Mouse (Mus musculus) ES-Bruce4 (cell line): ENCODE results near the gene Mylk. TPM values are rescaled to one million over a fixed set of nuclear protein-coding genes. Genes with fewer than 3 reads are reported as not detected.

Source experiments
- H3K27ac ChIP-seq: 2 replicates; pipeline ENCODE4 v1.5.1; 2012; ENCODE audit warnings: low read length, inconsistent platforms; ENCODE audit not compliant: insufficient read depth
- H3K27me3 ChIP-seq: 2 replicates; pipeline ENCODE4 v1.6.1; 2012; ENCODE audit warnings: mild to moderate bottlenecking, low read length, inconsistent platforms; ENCODE audit not compliant: control insufficient read depth, poor library complexity, insufficient read depth, severe bottlenecking
- H3K36me3 ChIP-seq: 2 replicates; pipeline ENCODE4 v1.6.1; 2012; ENCODE audit warnings: inconsistent platforms, mild to moderate bottlenecking, low read length, moderate library complexity; ENCODE audit not compliant: control insufficient read depth, poor library complexity, insufficient read depth, severe bottlenecking
- H3K4me1 ChIP-seq: one replicate; pipeline ENCODE4 v1.8.1; 2011; ENCODE audit warnings: low read length; ENCODE audit not compliant: control insufficient read depth, insufficient read depth
- H3K4me3 ChIP-seq: 2 replicates; pipeline ENCODE4 v1.5.1; 2011; ENCODE audit warnings: low read depth, mild to moderate bottlenecking, low read length
- H3K9ac ChIP-seq: 2 replicates; pipeline ENCODE4 v1.6.1; 2012; ENCODE audit warnings: low read depth, mild to moderate bottlenecking, inconsistent platforms; ENCODE audit not compliant: poor library complexity, severe bottlenecking
- H3K9me3 ChIP-seq: replicated peaks from 2 replicates; pipeline ENCODE4 v1.6.1; 2012; ENCODE audit warnings: mild to moderate bottlenecking, low read length, inconsistent platforms; ENCODE audit not compliant: control insufficient read depth, poor library complexity, insufficient read depth, severe bottlenecking
- CTCF ChIP-seq: IDR thresholded peaks from one replicate; pipeline ENCODE4 v1.8.1; 2011; ENCODE audit warnings: low read depth, low read length
- EP300 ChIP-seq: IDR thresholded peaks from 2 replicates; pipeline ENCODE4 v1.6.1; 2011; ENCODE audit warnings: low read depth, low read length; ENCODE audit not compliant: insufficient read depth
- POLR2A ChIP-seq: IDR thresholded peaks from one replicate; pipeline ENCODE4 v1.8.1; 2011; ENCODE audit warnings: low read length; ENCODE audit not compliant: insufficient read depth
- polyA plus RNA-seq: library from polyadenylated mRNA; stranded (reverse); fragments of >200 nt; gene quantifications from 2 replicates; pipeline ENCODE4 v1.2.4, GENCODE M21; 2011; ENCODE audit warnings: low read depth; ENCODE audit not compliant: missing spikeins, insufficient read depth, insufficient read length

Gene Mylk
- polyA plus RNA-seq, 1 experiment = 1.4 TPM

GRCm38 (mm10) chr16:34748081-34748720 is 3.2 kb downstream of the Mylk start:
- Histone ChIP-seq H3K9me3 (no peaks in the 10 kb centered on the region), H3K27ac (no peak overlapping the region), H3K27me3 (peaks cover 4% of the 10 kb centered on the region; the same call in 1 of the 2 replicates), H3K9ac (no peak overlapping the region), H3K4me3 (no peak overlapping the region), H3K4me1 (peaks cover 2% of the 10 kb centered on the region), H3K36me3 (no peaks in the 10 kb centered on the region)
- no peak for TF ChIP-seq CTCF
- no peak for TF ChIP-seq EP300
- no peak for TF ChIP-seq POLR2A

DNA sequence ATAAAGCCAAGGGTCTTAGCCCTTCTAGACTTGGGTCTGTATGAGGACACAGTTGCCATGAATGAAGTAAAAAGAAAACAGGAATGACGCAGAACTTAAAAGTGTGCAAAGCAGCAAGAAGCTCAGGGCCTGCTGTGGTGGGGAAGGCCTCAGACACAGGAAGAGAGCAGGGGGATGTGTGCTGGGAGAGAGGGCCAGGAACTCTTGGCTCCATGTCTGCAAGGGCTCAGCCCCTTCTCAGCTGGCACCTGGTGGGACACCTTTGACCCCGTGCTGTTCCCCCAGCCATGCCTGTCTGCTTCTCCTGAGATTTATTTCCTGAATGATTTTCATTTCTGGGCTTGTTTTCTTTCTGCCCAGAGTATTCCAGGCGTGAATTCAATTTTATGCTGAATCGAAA is 4.5 kb downstream of the Mylk start:
- Histone ChIP-seq H3K4me3 (no peak overlapping the region), H3K4me1 (peaks cover 2% of the 10 kb centered on the region)

DNA sequence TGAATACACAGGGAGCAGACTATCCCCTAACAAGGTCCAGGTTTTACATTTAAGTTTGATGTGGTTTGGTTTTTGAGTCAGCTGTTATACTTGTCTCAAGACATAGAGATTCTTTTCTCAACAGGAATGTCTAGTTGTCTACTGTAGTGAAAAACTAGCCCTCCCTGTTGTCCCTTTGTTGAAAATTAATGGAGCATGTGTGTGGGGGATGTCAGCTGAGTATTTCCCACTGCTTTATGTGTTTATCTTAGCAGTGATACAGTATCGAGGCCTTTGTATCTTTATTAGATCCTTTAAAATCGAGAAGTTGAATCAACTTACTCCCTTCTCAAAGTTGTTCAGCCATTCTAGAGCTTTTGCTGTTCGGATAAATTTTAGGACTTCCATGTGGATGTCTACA is 7.0 kb downstream of the Mylk start:
- H3K27ac ChIP-seq = no peak overlapping the region
- H3K27me3 ChIP-seq = no peaks in the 10 kb centered on the region; the same call in 1 of the 2 replicates
- H3K36me3 ChIP-seq = no peaks in the 10 kb centered on the region
- no peaks in the 10 kb centered on the region for H3K9me3 ChIP-seq
- TF ChIP-seq EP300 (no peak), POLR2A (no peak), CTCF (no peak)
- H3K4me1 ChIP-seq = peaks cover 2% of the 10 kb centered on the region
- H3K9ac ChIP-seq = no peak overlapping the region
- no peak overlapping the region for H3K4me3 ChIP-seq

More for the DNA sequence above, 4.5 kb downstream of the Mylk start:
- H3K27me3 ChIP-seq = peaks cover 2% of the 10 kb centered on the region; the same call in 1 of the 2 replicates
- no peak overlapping the region for H3K9ac ChIP-seq
- no peak for TF ChIP-seq EP300
- TF ChIP-seq CTCF = no peak
- no peak for TF ChIP-seq POLR2A
- H3K27ac ChIP-seq = no peak overlapping the region
- H3K36me3 ChIP-seq = no peaks in the 10 kb centered on the region
- H3K9me3 ChIP-seq = no peaks in the 10 kb centered on the region

DNA sequence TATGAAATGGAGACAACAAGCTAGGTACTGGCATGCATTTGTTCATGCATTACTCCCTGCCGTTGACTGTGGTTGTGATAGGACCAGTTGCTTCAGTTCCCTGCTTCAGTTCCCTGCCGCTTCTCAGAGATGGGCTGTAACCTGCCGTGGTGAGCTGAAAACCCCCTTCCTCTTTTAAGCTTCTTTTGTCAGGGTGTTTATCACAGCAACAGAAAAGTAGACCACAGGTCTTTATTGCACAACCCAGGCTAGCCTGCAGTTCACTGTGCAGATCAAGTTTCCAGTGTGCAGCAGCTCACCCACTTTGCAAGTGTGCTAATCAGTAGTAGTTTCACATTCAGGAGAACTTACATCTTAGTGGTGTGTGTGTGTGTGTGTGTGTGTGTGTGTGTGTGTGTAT is 8.0 kb downstream of the Mylk start:
- Histone ChIP-seq H3K27me3 (no peaks in the 10 kb centered on the region; the same call in 1 of the 2 replicates), H3K27ac (no peak overlapping the region), H3K9ac (no peak overlapping the region), H3K4me1 (peaks cover 2% of the 10 kb centered on the region), H3K36me3 (no peaks in the 10 kb centered on the region), H3K9me3 (no peaks in the 10 kb centered on the region), H3K4me3 (no peak overlapping the region)
- no peak for TF ChIP-seq CTCF
- TF ChIP-seq POLR2A = no peak
- no peak for TF ChIP-seq EP300

- H3K27ac ChIP-seq = no peak overlapping the region
- TF ChIP-seq CTCF (no peak), POLR2A (no peak), EP300 (no peak)
- H3K9me3 ChIP-seq = no peaks in the 10 kb centered on the region
Observed at GRCm38 (mm10) chr16:34756991-34757390, 12.0 kb downstream of the Mylk start.

DNA sequence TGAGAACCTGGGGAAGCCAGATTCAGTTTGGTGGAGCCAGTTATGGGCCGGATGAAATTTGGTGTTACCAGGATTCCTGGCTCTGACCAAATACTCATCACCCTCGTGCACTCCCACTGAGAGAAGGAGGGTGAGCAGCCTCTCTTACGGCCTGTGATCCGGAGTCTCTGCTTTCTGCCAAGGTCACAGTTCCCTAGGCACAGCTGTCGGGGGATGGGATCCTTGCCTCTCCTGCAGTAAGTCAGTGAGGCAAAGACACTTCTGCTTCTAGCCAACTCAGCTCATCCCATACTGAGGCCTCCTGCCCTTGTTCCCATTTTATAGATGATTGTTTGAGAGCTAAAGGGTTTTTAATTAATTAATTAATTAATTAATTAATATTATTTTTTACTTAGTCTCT is 13.2 kb downstream of the Mylk start:
- H3K27me3 ChIP-seq = no peaks in the 10 kb centered on the region; the same call in 1 of the 2 replicates
- H3K9me3 ChIP-seq = no peaks in the 10 kb centered on the region
- no peaks in the 10 kb centered on the region for H3K36me3 ChIP-seq
- H3K4me3 ChIP-seq = no peak overlapping the region
- no peaks in the 10 kb centered on the region for H3K4me1 ChIP-seq
- TF ChIP-seq CTCF = no peak
- no peak for TF ChIP-seq EP300
- TF ChIP-seq POLR2A = no peak
- no peak overlapping the region for H3K27ac ChIP-seq
- no peak overlapping the region for H3K9ac ChIP-seq

More at GRCm38 (mm10) chr16:34756991-34757390, 12.0 kb downstream of the Mylk start:
- no peaks in the 10 kb centered on the region; the same call in 1 of the 2 replicates for H3K27me3 ChIP-seq
- H3K4me1 ChIP-seq = no peaks in the 10 kb centered on the region
- H3K9ac ChIP-seq = no peak overlapping the region
- H3K4me3 ChIP-seq = no peak overlapping the region
- H3K36me3 ChIP-seq = no peaks in the 10 kb centered on the region
